Mouse (Mus musculus) kidney, postnatal 25 days (tissue): ENCODE data around the gene Mmachc.
"Not testable (repeated sequence)": the region's sequence is repeated elsewhere in the genome, so short reads cannot be mapped to it uniquely, and the experiment has no call there.

Experiments
- DNase-seq, 2 experiments: peaks; one replicate each; pipeline ENCODE4 v3.0.0; 2021; ENCODE audit warnings: mixed read lengths in 2 of 2

Mmachc gene

GRCm38 (mm10) chr4:116689309-116689876, 18.8 kb downstream of the Mmachc start:
- peak; percentile 40 to 84 for DNase-seq

DNA sequence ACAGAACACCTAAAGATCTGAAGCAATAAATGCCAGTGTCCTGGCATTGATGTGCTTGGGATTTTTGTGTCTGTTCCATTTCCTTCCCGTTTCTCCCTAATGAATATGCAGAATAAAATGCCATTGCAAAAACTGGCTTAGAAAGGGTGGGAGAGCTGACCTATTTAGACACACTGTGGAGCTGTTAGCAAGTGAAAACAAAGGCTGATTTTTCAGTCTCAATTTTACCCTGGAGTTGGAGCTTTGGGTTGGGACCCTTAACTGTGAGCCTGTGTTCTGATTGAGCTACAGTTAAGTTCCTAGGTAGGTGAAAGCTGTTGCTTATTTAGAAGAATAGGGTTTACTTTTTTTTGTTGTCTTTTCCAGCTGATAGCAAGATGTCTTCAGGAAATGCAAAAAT, 21.2 kb downstream of the Mmachc start:
- DNase-seq: no peak

- peak; percentile 95 to 97 for DNase-seq
Measured at GRCm38 (mm10) chr4:116685402-116686061, 22.7 kb downstream of the Mmachc start, which contains the start of gene Prdx1. Prdx1 (plus strand) TSS chr4:116685544.

DNA sequence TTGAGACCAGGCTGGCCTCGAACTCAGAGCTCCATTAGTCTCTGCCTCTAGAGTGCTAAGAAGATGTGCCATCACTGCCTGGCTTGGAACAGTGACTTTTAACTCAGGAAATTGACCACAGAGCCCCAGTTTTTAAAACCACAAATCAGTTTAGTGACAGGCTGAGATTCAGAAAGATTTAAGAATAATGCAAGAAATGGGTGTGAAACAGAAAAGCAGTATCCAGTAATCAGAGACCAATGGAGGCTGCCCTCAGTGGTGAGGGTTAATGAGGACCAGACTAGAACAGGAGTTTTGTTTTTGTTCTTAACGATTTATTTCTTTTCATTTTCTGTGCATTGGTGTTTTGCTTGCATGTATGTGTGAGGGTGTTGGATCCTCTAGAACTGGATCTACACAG, 23.5 kb downstream of the Mmachc start:
- no peak for DNase-seq

GRCm38 (mm10) chr4:116683957-116684356, 24.2 kb downstream of the Mmachc start:
- no peak for DNase-seq

GRCm38 (mm10) chr4:116680521-116680920, 27.7 kb downstream of the Mmachc start:
- not testable (repeated sequence) for DNase-seq

- no peak for DNase-seq
Measured at GRCm38 (mm10) chr4:116679141-116679540, 29.1 kb downstream of the Mmachc start.

DNA sequence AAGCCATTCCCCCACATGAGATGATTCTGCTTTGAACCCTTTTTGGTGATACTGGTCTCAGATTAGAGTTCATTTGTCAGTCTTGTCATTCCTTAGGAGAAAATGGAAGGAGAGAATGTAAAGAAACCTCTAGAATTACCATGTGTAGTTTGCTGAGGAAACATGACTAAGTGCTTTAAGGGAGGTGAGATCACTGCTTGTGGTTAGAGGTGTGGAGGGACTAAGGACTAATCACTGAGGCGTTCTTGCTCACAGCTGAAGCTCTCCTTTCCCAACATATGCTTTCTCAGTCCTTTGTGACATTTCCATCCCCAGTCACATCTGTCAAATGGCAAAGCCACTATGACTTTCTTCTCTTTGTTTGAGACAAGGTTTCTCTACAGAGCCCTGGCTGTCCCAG, 30.4 kb downstream of the Mmachc start:
- DNase-seq: no peak

DNA sequence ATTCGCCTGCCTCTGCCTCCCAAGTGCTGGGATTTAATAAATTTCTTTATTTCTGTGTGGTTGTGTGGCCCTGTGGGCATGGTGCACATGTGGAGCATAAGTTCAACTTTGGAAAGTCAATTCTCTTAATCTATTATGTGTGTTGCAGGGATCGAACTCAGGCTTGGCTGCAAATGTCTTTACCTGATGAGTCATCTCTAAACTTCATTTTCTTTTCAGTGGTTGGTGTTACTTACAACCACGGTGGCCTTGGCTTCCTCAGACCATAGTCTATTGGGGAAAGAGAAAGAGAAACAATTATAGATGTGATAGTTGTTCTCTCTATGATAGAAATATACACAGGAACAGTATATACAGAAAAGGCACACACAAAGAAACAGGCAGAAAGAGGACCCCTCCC, 32.2 kb downstream of the Mmachc start:
- no peak for DNase-seq

GRCm38 (mm10) chr4:116674761-116675160, 33.4 kb downstream of the Mmachc start:
- not testable (repeated sequence) for DNase-seq

- DNase-seq: peak; percentile 36 to 79
Measured at GRCm38 (mm10) chr4:116672785-116673184, 35.4 kb downstream of the Mmachc start.

- peak; percentile 57 to 59 for DNase-seq
Measured at GRCm38 (mm10) chr4:116669291-116669690, 38.9 kb downstream of the Mmachc start.

GRCm38 (mm10) chr4:116668145-116668544, 40.1 kb downstream of the Mmachc start:
- peak; percentile 25 to 64 for DNase-seq

GRCm38 (mm10) chr4:116666625-116667024, 41.6 kb downstream of the Mmachc start:
- no peak for DNase-seq

GRCm38 (mm10) chr4:116661998-116662397, 46.2 kb downstream of the Mmachc start:
- DNase-seq: no peak

DNA sequence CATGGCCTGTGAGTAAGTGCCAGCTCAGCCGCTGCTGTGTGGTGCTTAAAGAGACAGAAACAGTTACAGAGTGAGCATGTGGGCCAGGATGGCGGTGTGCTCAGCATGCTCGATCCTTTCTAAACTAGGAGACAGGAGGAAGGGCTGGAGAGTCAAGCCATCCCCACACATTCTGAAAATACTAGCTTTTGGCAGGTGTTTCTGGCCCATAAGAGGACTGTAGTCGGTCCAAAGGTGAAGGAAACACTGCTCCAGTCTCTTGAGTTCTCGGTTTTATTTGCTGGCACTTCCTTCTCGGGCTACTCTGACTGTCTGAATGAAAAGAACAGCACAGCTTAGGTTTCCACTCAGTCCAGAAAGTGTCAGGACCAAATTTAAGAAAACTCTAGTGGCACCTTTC, 47.4 kb downstream of the Mmachc start:
- DNase-seq: peak; percentile 29 to 59

- not testable (repeated sequence) for DNase-seq
Measured at GRCm38 (mm10) chr4:116659916-116660315, 48.3 kb downstream of the Mmachc start.

DNA sequence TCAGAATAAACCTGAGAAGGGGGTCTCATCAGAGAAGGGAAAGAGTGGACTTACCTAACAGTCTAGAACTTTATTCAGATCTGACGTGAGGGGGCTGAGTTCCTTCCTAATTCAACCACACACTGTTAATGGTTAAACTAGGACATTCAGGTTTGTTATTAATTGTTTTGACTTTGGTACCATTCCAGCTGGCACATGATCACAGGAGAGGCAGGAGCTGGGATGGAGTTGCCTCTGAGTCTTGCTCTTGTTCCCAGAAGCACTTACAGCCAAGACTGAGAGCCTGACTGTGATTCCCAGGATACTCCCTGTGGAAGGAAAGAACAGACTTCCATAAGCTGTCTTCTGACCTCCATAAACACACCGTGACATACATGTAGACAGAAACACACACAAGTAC, 48.7 kb downstream of the Mmachc start:
- DNase-seq: peak; percentile 77 to 80

DNA sequence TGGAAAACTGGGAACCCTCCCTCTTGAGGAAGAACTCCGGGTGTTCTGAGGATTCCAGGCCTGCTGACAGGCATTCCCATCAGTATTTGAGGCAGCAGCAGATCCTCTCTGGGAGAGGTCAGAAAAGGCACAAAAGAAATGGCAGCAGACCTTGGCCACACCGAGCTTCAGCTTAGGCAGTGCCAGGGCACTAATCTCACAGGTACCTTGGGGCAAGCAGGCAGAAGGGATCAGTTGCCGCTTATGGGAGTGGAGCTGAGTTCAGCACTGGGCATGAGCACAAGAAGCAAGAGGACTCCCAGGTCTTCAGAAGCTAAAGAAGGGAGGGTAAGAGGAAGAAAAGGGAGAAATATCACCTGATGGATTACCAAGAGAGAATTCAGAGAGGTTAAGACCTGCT, 50.2 kb downstream of the Mmachc start:
- DNase-seq: peak in 1 of 2 experiments; percentile 52

DNA sequence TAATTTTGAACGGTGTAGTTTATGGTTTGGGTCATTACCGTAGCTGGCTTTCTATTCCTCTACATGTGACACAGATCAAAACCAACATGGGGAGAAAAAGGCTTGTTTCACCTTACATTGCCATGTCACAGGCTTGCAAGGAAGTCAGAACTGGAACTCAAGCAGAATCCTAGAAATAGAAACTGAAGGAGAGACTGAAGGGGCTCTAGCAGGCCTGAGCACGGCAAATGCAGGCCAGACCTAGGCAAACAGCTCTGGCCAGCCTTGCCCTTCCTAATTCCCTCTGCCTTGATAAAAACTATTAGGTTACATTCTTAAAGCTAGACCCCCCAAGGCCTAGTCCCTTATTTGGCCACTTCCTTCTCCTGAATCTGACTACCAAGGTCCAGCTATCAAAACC, 52.5 kb downstream of the Mmachc start:
- DNase-seq: no peak

- DNase-seq: peak; percentile 62 to 79
Measured at GRCm38 (mm10) chr4:116655100-116655499, 53.1 kb downstream of the Mmachc start.

DNA sequence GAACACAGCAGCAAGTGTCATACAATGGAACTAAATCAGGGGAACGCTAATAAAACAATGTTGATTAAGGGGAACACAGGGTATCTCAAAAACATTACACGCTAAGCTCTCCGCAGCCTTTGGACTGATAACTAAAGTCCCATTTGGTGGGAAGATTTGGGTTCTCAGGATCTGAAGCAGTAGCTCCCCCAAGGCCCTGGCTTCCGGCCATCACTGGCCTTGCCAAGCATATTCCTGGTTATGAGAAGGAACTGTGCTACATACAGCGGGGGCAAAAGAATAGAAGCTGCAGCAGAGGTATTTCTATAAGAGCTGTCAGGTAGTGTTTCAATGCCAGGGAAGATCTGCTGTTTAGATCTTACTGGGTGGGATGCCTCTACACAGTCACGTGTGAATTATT, 55.0 kb downstream of the Mmachc start:
- peak; percentile 71 to 82 for DNase-seq
